Mouse (Mus musculus): Measurements from ENCODE around the gene Kansl1l.

- TF ChIP-seq CTCF (IDR thresholded peaks at IDR 0.05; ENCODE audit: extremely low read depth, insufficient read depth, insufficient read length, insufficient replicate concordance) (no peak), POLR2A (IDR thresholded peaks at IDR 0.05; ENCODE audit: low read depth, low read length) (no peak)
Measured at GRCm38 (mm10) chr1:66861764-66862672, 44.7 kb upstream of the Kansl1l start.

Data from spleen, adult 2 months (tissue).